Mouse (Mus musculus) testis, postnatal 10 days (tissue): ENCODE results near the gene Olfr1140.

Experiments
- DNase-seq: peaks from one replicate; pipeline ENCODE4 v3.0.0; 2021; ENCODE audit warnings: low spot score

Olfr1140 gene

GRCm38 (mm10) chr2:87743452-87743851, at the start of gene Olfr1140:
Gene Olfr1140 (plus strand): TSS chr2:87743752.
- DNase-seq: no peak

GRCm38 (mm10) chr2:87693847-87694246, 49.7 kb upstream of the Olfr1140 start, which contains the start of gene Olfr1136:
Gene Olfr1136 (minus strand): TSS chr2:87693947.
- DNase-seq: no peak

- DNase-seq: no peak
These were observed 30.5 kb upstream of the Olfr1140 start, which contains the start of gene Olfr1137 for GRCm38 (mm10) chr2:87713079-87713478. Gene Olfr1137 (minus strand): TSS chr2:87713179.

- DNase-seq: no peak
These were observed 3.7 kb upstream of the Olfr1140 start, which contains the start of gene Olfr1138 for GRCm38 (mm10) chr2:87739878-87740277. Gene Olfr1138 (minus strand): TSS chr2:87739978.

GRCm38 (mm10) chr2:87753891-87754290, 10.3 kb downstream of the Olfr1140 start, which contains the start of gene Olfr1141:
Gene Olfr1141 (minus strand): TSS chr2:87753991.
- DNase-seq: no peak

- no peak for DNase-seq
These were observed 32.6 kb downstream of the Olfr1140 start for GRCm38 (mm10) chr2:87776143-87776542.

GRCm38 (mm10) chr2:87779183-87779582, 35.6 kb downstream of the Olfr1140 start, which contains the start of gene Olfr152:
Gene Olfr152 (plus strand): TSS chr2:87779483.
- no peak for DNase-seq
